Mouse (Mus musculus): Measurements from ENCODE around the gene Pla2g2d. TPM values are rescaled to one million over a fixed set of nuclear protein-coding genes. Genes with fewer than 3 reads are reported as not detected.
"Not testable (repeated sequence)": the region's sequence is repeated elsewhere in the genome, so short reads cannot be mapped to it uniquely, and the experiment has no call there.

Pla2g2d gene
- total RNA-seq, 2 experiments from 2014 or later: 0.23 TPM; not detected in 1

GRCm38 (mm10) chr4:138819101-138819500 is 43.6 kb downstream of the Pla2g2d start:
- peak; percentile 19 for DNase-seq (ENCODE audit: low spot score)
- intact Hi-C loops (cut with DNase I): no loop called here

GRCm38 (mm10) chr4:138821036-138821435 is 45.5 kb downstream of the Pla2g2d start:
- intact Hi-C loops (cut with DNase I): no loop called here
- DNase-seq (ENCODE audit: low spot score): no peak

- intact Hi-C loops (cut with DNase I); DNase-seq (ENCODE audit: low spot score): not testable (repeated sequence)
Observed at GRCm38 (mm10) chr4:138824161-138824560, 48.6 kb downstream of the Pla2g2d start.

GRCm38 (mm10) chr4:138824660-138825059 is 49.1 kb downstream of the Pla2g2d start:
- no peak for DNase-seq (ENCODE audit: low spot score)
- intact Hi-C loops (cut with DNase I): no loop called here

GRCm38 (mm10) chr4:138825751-138826567 is 50.4 kb downstream of the Pla2g2d start:
- no peak for DNase-seq (ENCODE audit: low spot score)
- intact Hi-C loops (cut with DNase I): no loop called here

GRCm38 (mm10) chr4:138827147-138827546 is 51.6 kb downstream of the Pla2g2d start:
- intact Hi-C loops (cut with DNase I): no loop called here
- no peak for DNase-seq (ENCODE audit: low spot score)

Other genes starting within 250 kb of the Pla2g2d start
- not detected for gene Vwa5b1, start 139.9 kb upstream of the Pla2g2d start, total RNA-seq (2021)
- under 1 TPM in 1 of 2 experiments, not detected in 1; 0.17 TPM for gene Pla2g2c, start 50.9 kb upstream of the Pla2g2d start, total RNA-seq (2021)
- gene Ubxn10, start 38.6 kb upstream of the Pla2g2d start, total RNA-seq (2021): 1 to 10 TPM; 1.2 to 1.8 TPM
- gene Pla2g2f, start 18.1 kb upstream of the Pla2g2d start, total RNA-seq (2021): under 1 TPM; 0.13 to 0.22 TPM
- 10 to 100 TPM; 27.8 to 31.5 TPM for gene Pla2g5, start 87.7 kb downstream of the Pla2g2d start, total RNA-seq (2021)
- not detected for gene Gm13030, start 98.2 kb downstream of the Pla2g2d start, total RNA-seq (2021)
- gene Pla2g2e, start 102.2 kb downstream of the Pla2g2d start, total RNA-seq (2021): 1 to 10 TPM in 1 of 2 experiments, under 1 TPM in 1; 0.52 to 1.1 TPM
- 10 to 100 TPM; 10.1 to 10.8 TPM for gene Otud3, start 138.2 kb downstream of the Pla2g2d start, total RNA-seq (2021)
- gene Rnf186, start 191.4 kb downstream of the Pla2g2d start, total RNA-seq (2021): not detected
- 10 to 100 TPM in 1 of 2 experiments, 1 to 10 TPM in 1; 7.5 to 10.1 TPM for gene Tmco4, start 197.2 kb downstream of the Pla2g2d start, total RNA-seq (2021)

All from heart, postnatal 25 days (tissue).